ENCODE assay signal across 25 mouse cellular contexts in genomic region chr2:72986616-72987015, GRCm38 (mm10). TPM values are rescaled to one million over a fixed set of nuclear protein-coding genes. Genes with fewer than 3 reads are reported as not detected.
"Had no signal": no experiment of that assay in that cellular context is flagged by ENCODE, and none has a peak within 500 bp of the region (broad histone marks: within the 10 kb centered on the region; RNA-seq: fewer than 3 reads in every experiment).

Gene Gm11084 (minus strand): TSS chr2:72986716.

- H3K4me2 ChIP-seq: neural tube, embryonic 12.5 days; neural tube, embryonic 13.5 days; neural tube, embryonic 15.5 days; stomach, embryonic 15.5 days had no signal

- H3K27ac ChIP-seq: neural tube, embryonic 12.5 days; neural tube, embryonic 13.5 days; neural tube, embryonic 15.5 days; stomach, embryonic 15.5 days; stomach, postnatal 0 days had no signal

- H3K27me3 ChIP-seq: neural tube, embryonic 12.5 days; neural tube, embryonic 13.5 days; neural tube, embryonic 15.5 days; stomach, embryonic 15.5 days had no signal

- H3K9ac ChIP-seq: neural tube, embryonic 12.5 days; neural tube, embryonic 13.5 days; neural tube, embryonic 15.5 days; stomach, embryonic 15.5 days had no signal

- DNase-seq: right cerebral cortex, adult 18-20 months; right cerebral cortex, postnatal 14 days; right cerebral cortex, postnatal 25 days; right cerebral cortex, postnatal 4 days; spleen, adult 18-20 months; thymus, adult 18-20 months; thymus, adult 2 months; thymus, postnatal 14 days; thymus, postnatal 25 days; thymus, postnatal 36 days; thymus, postnatal 4 days had no signal

- H3K36me3 ChIP-seq: neural tube, embryonic 15.5 days; stomach, embryonic 15.5 days had no signal

- H3K4me3 ChIP-seq: neural tube, embryonic 12.5 days; neural tube, embryonic 13.5 days; neural tube, embryonic 15.5 days; stomach, embryonic 15.5 days had no signal

- H3K9me3 ChIP-seq: stomach, embryonic 15.5 days had no signal

- H3K4me1 ChIP-seq: neural tube, embryonic 12.5 days; stomach, embryonic 15.5 days had no signal

RNA-seq across cellular contexts. Expression of gene Gm11084, which starts in this region (rescaled TPM):
- total RNA-seq: neutrophil, adult 5-6 weeks had no signal
- polyA plus RNA-seq: neural tube, embryonic 12.5 days; neural tube, embryonic 13.5 days; neural tube, embryonic 14.5 days; neural tube, embryonic 15.5 days; small intestine, adult 2 months; spleen, adult 2 months; stomach, embryonic 14.5 days; stomach, embryonic 15.5 days; stomach, embryonic 16.5 days; stomach, postnatal 0 days; testis, adult 2 months; thymus, adult 2 months; thymus, postnatal 0 days; urinary bladder, adult 2 months had no signal
